Mouse (Mus musculus): Measurements from ENCODE around the gene Sntb2.

DNA sequence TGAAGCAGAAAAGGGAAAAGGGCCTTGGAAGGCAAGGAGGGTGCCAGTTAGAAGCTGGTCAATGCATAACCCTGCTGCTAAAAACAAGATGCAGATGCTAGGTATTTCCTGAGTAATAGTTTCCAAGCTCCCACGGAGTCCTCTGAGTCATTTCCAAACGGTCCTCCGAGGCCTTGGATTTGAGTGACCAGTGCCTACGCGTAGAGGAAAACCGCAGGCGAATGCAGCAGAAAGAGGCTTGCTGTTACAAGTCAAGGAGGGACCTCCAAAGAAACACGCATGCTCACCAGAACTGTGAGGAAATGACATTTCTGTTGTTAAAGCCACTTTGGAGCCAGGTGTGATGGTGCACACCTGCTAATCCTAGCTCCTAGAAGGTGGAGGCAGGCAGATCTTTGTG, 87.9 kb downstream of the Sntb2 start:
- TF ChIP-seq CTCF (IDR thresholded peaks at IDR 0.05; ENCODE audit: extremely low read depth, insufficient read depth, low read length) = no peak
- TF ChIP-seq POLR2A (IDR thresholded peaks at IDR 0.05; ENCODE audit: extremely low read depth, insufficient read depth, low read length) = no peak

Measured in cortical plate, adult 2 months (tissue).